Mouse (Mus musculus) CD4-positive helper T cell, adult 2 months (primary cell): Measurements from ENCODE around the gene Srd5a2.

Experiments used
- DNase-seq: peaks from one replicate; pipeline ENCODE4 v3.0.0-alpha.2; 2012; ENCODE audit warnings: low read depth, missing footprints, low spot score

The Srd5a2 gene

DNA sequence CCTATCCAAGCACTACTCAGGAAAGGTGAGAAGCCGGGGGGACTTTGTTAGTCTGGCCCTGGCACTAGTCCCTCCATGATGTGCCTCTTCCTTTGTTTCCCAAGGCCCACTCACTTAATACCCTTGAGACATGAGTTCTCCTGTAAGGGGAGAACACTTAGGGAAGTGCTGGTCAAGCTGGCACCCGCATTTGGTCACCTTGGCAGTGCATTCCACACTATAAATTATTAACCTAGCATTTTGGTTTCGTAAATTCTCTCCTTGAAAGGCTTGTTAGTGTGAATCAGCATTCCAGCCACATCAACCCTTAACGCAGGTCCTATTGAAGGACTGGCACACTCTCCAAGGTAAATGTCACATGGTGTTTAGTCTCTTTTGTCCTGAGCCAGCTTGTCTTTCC, 61.8 kb downstream of the Srd5a2 start:
- no peak for DNase-seq

DNA sequence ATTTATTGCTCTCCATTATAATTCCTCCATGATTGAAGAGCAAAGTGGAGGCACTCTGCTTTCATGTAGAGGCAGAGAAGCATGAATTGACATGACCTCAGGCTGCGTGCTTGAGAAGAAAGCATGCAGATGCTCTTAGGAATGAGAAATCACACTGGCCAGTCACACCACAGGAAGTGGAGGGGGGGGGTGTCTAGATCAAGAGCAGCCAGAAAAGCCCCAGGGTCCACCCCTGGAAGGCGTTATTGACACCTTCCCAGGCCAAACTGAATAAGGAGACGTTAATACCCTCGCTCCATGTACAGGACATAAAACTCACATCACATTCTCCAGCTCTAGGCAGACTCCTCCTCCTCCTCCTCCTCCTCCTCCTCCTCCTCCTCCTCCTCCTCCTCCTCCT, 63.2 kb downstream of the Srd5a2 start:
- no peak for DNase-seq

DNA sequence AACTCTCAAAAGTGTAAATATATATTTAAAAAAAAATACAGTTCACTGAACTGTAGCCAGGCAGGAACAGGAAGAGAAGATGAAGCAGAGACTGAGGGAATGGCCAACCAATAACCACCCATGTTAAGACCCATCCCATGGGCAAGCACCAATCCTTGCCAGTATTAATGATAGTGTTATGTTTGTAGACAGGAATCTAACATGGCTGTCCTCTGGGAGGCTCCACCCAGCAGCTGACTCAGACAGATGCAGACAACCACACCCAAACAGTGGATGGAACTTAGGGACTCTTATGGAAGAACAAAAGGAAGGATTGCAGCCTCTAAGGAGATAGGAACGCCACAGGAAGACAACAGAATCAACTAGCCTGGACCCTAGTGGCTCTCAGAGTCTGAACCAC, 64.8 kb downstream of the Srd5a2 start:
- DNase-seq: no peak

DNA sequence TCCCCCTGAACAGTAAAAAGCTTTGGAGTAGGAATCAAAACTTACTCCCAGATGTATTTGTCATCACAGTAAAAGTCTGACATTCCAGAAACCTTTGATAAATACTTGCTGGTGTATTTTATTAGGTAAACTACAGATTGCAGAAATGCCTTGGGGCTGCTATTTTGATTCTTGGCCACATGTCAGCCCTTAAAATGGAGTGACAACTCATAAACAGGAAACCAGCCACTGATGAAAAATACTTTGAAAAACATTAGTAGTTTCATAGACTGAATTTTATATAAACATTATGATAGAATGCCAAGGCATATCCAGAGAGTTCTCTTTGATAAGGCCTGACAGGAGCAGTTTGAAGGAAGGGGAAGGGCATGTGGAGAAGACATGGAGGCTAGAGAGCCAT, 71.7 kb downstream of the Srd5a2 start:
- DNase-seq: no peak

DNA sequence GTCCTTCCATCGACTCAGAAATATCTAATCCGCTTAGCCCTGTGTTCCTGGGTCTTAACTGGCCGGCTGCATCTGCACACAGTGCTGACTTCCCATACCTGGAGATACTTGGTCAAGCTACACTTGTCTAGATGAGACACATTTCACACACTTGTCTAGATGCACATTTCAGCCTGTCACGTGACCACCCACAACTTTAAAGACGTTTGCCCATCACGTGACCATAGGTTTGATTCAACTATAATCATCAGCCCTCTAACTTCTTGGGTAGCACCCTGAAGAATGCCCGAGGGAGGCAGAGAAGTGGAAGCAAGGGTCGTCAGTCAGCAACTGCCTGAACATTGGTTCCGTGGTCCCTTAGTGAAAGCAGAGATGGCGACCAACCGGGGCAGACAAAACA, 75.1 kb downstream of the Srd5a2 start:
- no peak for DNase-seq

DNA sequence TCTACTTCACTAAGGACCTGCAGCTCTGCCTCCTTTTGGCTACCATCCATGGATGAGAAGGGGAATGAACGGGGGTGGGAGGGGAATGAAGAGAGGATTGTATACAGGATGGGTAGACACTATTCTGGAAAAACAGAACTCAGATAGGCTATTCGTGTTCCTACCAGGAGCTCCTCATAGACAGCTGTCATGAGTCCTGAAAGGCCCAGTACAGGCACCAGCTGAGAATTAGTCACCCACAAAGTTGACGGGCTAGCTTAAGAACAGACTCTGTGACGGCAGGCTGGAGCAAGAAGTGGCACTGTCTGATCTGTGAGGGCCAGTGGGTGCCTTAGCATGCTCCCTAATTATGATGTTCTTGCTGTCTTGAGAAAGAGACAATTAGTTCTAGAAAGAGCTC, 76.4 kb downstream of the Srd5a2 start:
- DNase-seq: no peak

DNA sequence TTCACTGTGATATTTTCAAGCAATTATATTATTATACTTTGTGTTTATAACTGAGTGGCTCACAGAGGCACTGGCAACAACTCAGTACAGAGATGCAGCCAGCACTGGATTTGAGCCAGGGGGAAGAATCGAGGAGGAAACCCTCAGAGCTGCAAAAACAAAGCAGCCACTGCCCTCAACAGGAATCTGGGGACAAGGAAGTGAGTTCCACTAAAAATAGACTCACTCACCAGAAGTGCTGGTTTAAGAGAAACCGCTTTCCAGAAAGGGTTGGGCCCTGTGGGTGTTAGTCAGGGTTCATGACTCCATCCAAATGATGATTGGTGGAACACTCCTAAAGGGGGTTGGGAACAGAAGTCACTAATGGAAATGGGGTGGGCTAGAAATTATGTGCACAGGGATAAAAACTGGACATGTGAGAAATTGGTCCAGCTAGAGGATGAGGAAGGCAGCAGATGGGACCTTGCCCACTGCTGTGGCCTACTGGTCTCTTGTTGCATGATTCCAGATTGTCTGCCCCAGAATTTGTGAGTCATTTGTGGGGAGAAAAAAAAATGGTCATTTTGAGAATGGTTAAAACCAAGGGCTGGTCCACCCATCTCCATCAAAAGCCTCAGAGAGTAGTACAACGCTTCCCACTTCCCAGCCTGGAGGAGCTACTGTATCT, 77.2 kb downstream of the Srd5a2 start:
- DNase-seq: no peak
